Mouse (Mus musculus) macrophage (primary cell): Measurements from ENCODE around the gene Klf16. TPM values are rescaled to one million over a fixed set of nuclear protein-coding genes. Genes with fewer than 3 reads are reported as not detected.

Experiments used
- H3K27ac ChIP-seq: fragments of 350-480 bp; formaldehyde crosslinking; 2 replicates; pipeline ENCODE4 v1.9.0; 2021
- H3K36me3 ChIP-seq: fragments of 350-480 bp; formaldehyde crosslinking; 2 replicates; pipeline ENCODE4 v1.9.0; 2021; ENCODE audit errors: inconsistent target
- H3K4me3 ChIP-seq: fragments of 350-480 bp; formaldehyde crosslinking; 2 replicates; pipeline ENCODE4 v1.9.0; 2021; ENCODE audit errors: inconsistent target
- H3K79me2 ChIP-seq: fragments of 350-480 bp; formaldehyde crosslinking; 2 replicates; pipeline ENCODE4 v1.9.0; 2021; ENCODE audit errors: inconsistent target
- WGBS: methylation state at CpG from one replicate; pipeline ENCODE4 v1.1.7; 2026; ENCODE audit warnings: inconsistent platforms; ENCODE audit not compliant: missing documents; 5-methylcytosine and 5-hydroxymethylcytosine counted together
- polyA plus RNA-seq: library from polyadenylated mRNA; stranded (reverse); fragments of 250-400 nt; gene quantifications from 3 replicates; pipeline ENCODE4 v1.2.4, GENCODE M21; 2018; ENCODE audit warnings: inconsistent platforms

Klf16 gene
- polyA plus RNA-seq, 1 experiment from 2014 or later = 3.4 TPM

DNA sequence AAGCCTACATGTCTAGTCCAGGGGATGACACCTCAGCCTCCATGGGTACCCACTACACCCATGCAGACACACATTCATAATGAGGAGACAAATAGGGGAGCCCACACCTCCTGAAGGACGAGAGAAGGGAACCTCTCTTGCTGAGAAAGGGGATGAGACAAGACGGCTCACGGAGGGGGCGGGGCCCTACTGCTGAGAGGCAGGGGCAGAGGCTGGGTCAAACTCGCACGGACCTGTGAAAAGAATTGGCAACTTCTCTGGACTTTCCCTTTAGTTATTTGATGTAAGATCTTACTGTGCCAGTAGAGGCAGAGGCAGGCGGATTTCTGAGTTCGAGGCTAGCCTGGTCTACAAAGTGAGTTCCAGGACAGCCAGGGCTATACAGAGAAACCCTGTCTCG lies 24.8 kb downstream of the Klf16 start:
- no peak overlapping the region for H3K4me3 ChIP-seq
- H3K36me3 ChIP-seq = peaks cover 13% of the 10 kb centered on the region
- peaks cover 70% of the 10 kb centered on the region for H3K79me2 ChIP-seq
- 89% methylated on average over 9 of the region's 9 CpGs for WGBS
- no peak overlapping the region for H3K27ac ChIP-seq

GRCm38 (mm10) chr10:80549279-80549678 lies 27.8 kb downstream of the Klf16 start:
- H3K4me3 ChIP-seq = no peak overlapping the region
- no peak overlapping the region for H3K27ac ChIP-seq
- H3K79me2 ChIP-seq = peaks cover 39% of the 10 kb centered on the region
- peaks cover 39% of the 10 kb centered on the region for H3K36me3 ChIP-seq
- WGBS = 94% methylated on average over 21 of the region's 21 CpGs

GRCm38 (mm10) chr10:80548428-80549006 lies 28.6 kb downstream of the Klf16 start:
- WGBS = 82% methylated on average over 10 of the region's 10 CpGs
- Histone ChIP-seq H3K27ac (no peak overlapping the region), H3K36me3 (peaks cover 46% of the 10 kb centered on the region)

DNA sequence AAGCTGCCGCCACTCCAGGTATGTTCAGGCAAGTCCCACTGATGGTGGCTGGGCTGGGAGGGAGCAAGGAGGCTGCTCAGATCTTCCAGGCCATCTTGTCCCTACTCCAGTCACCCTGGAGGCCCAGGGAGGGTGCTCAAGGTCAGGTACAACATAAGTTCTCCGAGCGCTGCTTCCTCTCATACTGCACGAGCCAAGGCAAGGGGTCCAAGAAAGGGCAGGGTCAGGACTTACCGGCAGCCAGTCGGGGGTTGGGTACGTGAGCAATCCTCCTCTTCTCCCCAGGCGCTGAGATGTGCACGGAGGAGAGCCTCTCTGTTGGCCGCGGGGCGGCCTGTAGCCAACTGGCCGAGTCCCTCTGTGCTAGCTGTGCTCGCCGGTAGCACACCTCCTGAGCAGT lies 29.6 kb downstream of the Klf16 start:
- Histone ChIP-seq H3K36me3 (peaks cover 56% of the 10 kb centered on the region), H3K27ac (no peak overlapping the region), H3K79me2 (peaks cover 21% of the 10 kb centered on the region), H3K4me3 (no peak overlapping the region)
- WGBS = 96% methylated on average over 15 of the region's 15 CpGs

More at GRCm38 (mm10) chr10:80548428-80549006, 28.6 kb downstream of the Klf16 start:
- no peak overlapping the region for H3K4me3 ChIP-seq
- peaks cover 31% of the 10 kb centered on the region for H3K79me2 ChIP-seq

DNA sequence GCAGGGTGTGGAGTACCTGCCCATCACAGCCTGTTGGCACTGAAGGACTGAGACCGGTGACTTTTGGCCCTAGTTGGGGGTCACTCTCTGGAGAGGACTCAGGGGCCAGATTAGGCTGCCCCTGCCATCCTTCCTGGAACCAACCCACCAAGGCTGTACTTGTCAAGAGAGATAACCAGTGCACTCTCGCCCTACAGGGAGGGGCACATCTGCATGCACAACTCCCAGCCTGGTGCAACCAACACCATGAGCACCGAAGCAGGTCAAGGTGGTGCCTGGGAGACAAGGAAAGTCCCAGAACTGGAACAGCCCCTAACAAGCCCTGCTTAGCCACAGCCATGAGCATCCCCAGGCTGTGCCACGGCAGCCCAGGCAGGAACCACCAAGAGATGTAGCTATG lies 30.2 kb downstream of the Klf16 start:
- Histone ChIP-seq H3K79me2 (peaks cover 15% of the 10 kb centered on the region), H3K36me3 (peaks cover 62% of the 10 kb centered on the region), H3K4me3 (no peak overlapping the region), H3K27ac (no peak overlapping the region)
- WGBS = 88% methylated on average over 4 of the region's 4 CpGs

GRCm38 (mm10) chr10:80545590-80545989 lies 31.5 kb downstream of the Klf16 start:
- 92% methylated on average over 8 of the region's 8 CpGs for WGBS
- H3K4me3 ChIP-seq = no peak overlapping the region
- H3K79me2 ChIP-seq = peaks cover 2% of the 10 kb centered on the region; the same call in 1 of the 2 replicates
- peaks cover 67% of the 10 kb centered on the region for H3K36me3 ChIP-seq
- no peak overlapping the region for H3K27ac ChIP-seq

- H3K36me3 ChIP-seq = peaks cover 56% of the 10 kb centered on the region
- H3K4me3 ChIP-seq = no peak overlapping the region
- WGBS = 95% methylated on average over 14 of the region's 14 CpGs
- no peak overlapping the region for H3K27ac ChIP-seq
- no peaks in the 10 kb centered on the region for H3K79me2 ChIP-seq
Measured at GRCm38 (mm10) chr10:80543873-80544272, 33.2 kb downstream of the Klf16 start.

- Histone ChIP-seq H3K36me3 (peaks cover 31% of the 10 kb centered on the region), H3K4me3 (no peak overlapping the region), H3K27ac (no peak overlapping the region), H3K79me2 (no peaks in the 10 kb centered on the region)
- 54% methylated on average over 4 of the region's 5 CpGs for WGBS
Measured at GRCm38 (mm10) chr10:80539493-80539892, 37.6 kb downstream of the Klf16 start.

DNA sequence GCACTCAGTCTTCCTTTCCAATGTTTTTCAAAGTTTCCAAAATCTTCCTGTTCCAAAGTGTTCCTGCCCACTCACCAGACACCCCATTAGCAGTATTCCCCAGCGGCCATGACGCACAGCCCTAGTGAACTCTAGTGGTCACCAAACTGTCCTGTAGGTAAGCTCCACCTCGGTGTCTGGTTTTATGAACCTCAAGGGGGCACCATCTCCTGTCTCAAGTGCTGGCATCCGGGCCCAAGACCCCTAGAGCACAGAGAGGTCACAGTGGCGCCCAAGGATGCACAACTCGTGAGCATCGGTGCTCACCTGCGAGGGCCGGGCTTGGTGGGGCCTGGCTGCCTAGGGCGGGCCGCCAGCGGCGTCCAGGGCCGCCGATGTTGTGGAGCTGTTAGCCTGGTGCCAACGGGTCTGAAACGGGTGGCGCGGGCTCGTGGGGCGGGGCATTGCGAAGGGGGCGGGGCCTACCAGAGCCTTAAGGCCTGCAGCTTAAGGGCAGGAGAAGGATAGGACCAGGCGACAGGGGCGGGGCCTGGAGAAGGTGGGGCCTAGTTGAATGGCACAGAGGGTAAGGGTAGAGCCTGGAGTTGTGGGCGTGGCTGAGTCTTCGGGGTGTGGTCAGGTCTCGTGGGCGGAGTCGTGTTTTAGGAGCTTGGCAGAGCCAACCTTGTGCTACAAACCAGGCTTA lies 38.3 kb downstream of the Klf16 start, which contains the start of gene Atp8b3:
TSS of gene Atp8b3 (minus strand) at position 415 of the 685 bp plus-strand sequence.
- 6% methylated on average over 30 of the region's 30 CpGs for WGBS
- no peaks in the 10 kb centered on the region for H3K79me2 ChIP-seq
- H3K36me3 ChIP-seq = peaks cover 25% of the 10 kb centered on the region
- no peak within 1 kb of the TSS for H3K27ac ChIP-seq
- H3K4me3 ChIP-seq = no peak within 1 kb of the TSS

DNA sequence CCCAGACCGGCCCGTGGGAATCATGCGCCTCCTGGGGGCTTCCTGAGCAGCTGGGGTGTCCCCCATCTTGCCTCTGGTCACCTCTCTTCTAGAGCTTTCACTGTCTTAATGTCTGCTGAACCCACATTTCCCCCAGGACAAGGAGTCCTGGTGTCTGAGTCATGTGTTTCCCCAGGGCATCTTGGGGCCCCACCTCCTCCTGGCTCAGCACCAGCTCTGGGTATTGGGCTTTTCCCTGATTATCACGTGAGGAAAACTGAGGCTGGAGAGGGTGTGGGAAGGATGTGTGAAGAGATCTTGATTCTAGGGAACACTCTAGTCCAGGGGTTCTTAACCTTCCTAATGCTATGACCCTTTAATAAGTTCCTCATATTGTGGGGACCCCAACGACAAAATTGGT lies 38.9 kb downstream of the Klf16 start:
- Histone ChIP-seq H3K4me3 (no peak overlapping the region), H3K36me3 (peaks cover 18% of the 10 kb centered on the region), H3K79me2 (no peaks in the 10 kb centered on the region), H3K27ac (no peak overlapping the region)
- 45% methylated on average over 5 of the region's 5 CpGs for WGBS

DNA sequence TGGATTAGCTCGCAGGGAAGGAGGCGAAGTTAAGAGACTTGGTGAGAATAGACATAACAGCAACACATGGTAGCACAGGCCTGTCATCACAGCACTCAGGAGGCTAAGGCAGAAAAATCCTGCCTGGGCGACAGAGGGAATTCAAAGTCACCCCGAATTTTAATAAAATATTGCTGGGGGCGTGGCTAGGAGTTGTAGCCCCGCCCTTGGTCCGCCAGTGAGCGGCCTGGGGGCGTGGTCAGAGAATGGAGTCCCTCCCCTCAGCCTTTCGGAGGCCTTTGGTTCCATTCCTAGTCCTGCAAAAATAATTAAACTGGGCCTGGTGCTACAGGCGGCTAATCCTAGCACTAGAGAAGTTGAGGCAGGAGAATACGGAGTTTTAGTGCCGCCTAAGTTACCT lies 41.4 kb downstream of the Klf16 start:
- Histone ChIP-seq H3K36me3 (no peaks in the 10 kb centered on the region), H3K27ac (no peak overlapping the region), H3K79me2 (no peaks in the 10 kb centered on the region), H3K4me3 (no peak overlapping the region)
- WGBS = 40% methylated on average over 13 of the region's 13 CpGs

GRCm38 (mm10) chr10:80535071-80535470 lies 42.0 kb downstream of the Klf16 start:
- no peak overlapping the region for H3K27ac ChIP-seq
- WGBS = 4% methylated on average over 14 of the region's 14 CpGs
- no peak overlapping the region for H3K4me3 ChIP-seq
- H3K36me3 ChIP-seq = no peaks in the 10 kb centered on the region
- H3K79me2 ChIP-seq = no peaks in the 10 kb centered on the region

DNA sequence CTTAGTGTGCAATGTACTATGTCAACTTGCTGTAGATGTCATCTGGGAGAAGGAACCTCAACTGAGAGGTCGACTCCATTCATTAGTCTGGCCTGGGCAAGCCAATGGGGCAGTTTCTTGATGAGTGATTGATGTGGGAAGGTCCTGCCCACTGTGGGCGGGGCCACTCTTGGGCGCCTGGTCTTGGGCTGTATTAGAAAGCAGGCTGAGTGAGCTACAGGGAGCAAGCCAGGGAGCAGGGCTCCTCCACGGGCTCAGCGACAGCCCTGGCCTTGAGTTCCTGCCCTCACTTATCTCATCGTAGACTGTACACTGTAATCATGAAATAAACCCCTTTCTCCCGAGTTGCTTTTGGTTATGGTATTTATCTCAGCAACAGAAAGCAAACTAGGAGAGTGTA lies 43.4 kb downstream of the Klf16 start:
- no peak overlapping the region for H3K27ac ChIP-seq
- 33% methylated on average over 7 of the region's 7 CpGs for WGBS
- H3K4me3 ChIP-seq = no peak overlapping the region
- H3K36me3 ChIP-seq = no peaks in the 10 kb centered on the region
- H3K79me2 ChIP-seq = no peaks in the 10 kb centered on the region

DNA sequence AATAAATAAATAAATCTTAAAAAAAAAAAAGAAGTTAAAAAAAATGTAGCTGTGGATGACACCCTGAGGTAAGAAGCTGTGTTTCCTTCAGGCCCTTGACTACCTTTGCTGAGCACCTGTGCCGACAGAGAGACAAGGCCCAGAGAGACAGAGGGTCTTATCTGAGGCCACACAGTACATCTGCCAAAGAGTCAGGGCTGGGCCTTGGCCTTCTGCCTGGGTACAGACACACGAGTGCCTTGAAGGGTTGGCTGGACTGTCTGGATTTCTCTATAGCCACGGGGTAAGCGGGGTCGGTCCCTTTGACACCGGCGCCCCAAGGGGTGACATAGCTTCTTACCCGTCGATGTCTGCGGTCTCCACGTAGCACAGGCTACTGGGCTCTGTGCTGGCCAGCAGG lies 44.3 kb downstream of the Klf16 start:
- Histone ChIP-seq H3K27ac (no peak overlapping the region), H3K4me3 (no peak overlapping the region), H3K36me3 (no peaks in the 10 kb centered on the region), H3K79me2 (no peaks in the 10 kb centered on the region)
- WGBS = 90% methylated on average over 11 of the region's 11 CpGs

DNA sequence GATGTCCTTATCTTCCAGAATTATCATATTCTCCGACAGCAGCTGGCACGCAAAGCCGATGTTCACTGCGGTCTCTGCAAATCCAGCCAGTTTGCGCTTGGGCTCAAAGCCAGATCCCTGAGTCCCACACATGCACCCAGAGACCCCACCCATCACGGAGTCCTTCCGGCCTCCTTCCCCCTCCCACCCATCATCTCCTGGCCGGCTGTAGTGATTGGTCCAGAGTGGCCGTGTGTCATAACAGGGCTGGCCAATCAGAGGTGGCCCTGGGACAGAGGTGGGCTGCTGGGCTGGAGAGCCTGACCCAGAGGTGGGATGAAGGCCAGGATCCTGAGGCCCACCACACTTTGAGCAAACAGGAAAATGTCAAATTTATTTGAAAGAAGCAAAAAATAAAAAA lies 50.9 kb downstream of the Klf16 start:
- 43% methylated on average over 9 of the region's 9 CpGs for WGBS
- H3K36me3 ChIP-seq = no peaks in the 10 kb centered on the region
- no peaks in the 10 kb centered on the region for H3K79me2 ChIP-seq
- H3K4me3 ChIP-seq = no peak overlapping the region
- H3K27ac ChIP-seq = no peak overlapping the region
